Mouse (Mus musculus) CD8-positive naive resting alpha-beta T cell, adult 2 months (primary cell): ENCODE data around the gene Mdk.
A peak's percentile ranks its signal among the peaks of the same experiment; 100 is the strongest.

Experiments
- DNase-seq, 2 experiments: peaks; one replicate each; pipeline ENCODE4 v3.0.0; 2022; ENCODE audit warnings: low read depth in 2 of 2, low spot score in 2 of 2

Mdk gene

DNA sequence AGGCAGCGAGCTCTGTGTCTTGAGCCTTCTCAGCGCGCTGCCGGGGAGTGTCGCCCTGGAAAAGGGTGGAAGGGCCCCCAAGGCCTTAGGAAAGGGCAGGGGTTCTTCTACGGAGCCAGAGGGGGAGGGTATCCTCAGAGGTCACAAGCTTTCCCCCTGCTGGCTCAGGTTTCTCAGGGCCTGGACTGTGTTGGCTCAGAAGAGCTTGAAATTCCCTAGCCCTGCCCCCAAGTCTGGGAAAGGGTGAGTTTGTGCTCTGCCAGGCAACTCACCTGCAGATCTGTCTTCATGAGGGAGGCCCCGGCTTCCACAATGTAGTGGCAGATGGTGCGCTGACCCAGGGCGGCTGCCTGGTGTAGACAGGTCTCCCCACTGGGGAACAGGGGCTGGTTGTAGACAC is 1.4 kb upstream of the Mdk start:
- no peak for DNase-seq

DNA sequence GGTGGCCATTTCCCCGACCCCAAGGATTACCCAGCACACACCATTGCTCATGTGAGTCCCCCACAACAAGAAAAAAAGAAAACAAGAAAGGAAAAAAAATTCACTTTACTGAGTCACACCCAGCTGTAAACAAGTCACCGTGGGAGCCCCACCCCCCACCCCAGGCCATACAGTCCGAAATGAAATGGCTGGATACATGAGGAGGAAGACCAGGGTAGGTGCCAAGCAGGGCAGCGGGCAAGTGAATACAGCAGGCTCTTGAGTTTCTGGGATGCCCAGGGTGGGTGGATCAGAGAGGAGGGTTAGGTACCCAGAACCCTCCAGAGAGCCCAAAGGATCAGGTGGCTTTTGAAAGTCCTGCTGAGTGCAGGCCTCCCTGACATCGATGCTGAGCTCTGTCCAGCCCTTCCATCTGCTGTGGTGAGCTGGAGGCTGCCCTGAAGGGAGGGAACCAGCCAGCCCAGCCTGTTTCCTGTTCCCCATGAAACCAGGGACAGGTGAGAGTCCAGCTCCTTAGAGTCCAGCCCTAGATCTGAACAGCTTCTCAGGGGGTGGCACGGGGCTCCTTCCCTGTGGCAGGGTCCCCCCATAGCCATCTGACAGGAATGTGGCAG is 747 bp upstream of the Mdk start:
- DNase-seq = no peak

DNA sequence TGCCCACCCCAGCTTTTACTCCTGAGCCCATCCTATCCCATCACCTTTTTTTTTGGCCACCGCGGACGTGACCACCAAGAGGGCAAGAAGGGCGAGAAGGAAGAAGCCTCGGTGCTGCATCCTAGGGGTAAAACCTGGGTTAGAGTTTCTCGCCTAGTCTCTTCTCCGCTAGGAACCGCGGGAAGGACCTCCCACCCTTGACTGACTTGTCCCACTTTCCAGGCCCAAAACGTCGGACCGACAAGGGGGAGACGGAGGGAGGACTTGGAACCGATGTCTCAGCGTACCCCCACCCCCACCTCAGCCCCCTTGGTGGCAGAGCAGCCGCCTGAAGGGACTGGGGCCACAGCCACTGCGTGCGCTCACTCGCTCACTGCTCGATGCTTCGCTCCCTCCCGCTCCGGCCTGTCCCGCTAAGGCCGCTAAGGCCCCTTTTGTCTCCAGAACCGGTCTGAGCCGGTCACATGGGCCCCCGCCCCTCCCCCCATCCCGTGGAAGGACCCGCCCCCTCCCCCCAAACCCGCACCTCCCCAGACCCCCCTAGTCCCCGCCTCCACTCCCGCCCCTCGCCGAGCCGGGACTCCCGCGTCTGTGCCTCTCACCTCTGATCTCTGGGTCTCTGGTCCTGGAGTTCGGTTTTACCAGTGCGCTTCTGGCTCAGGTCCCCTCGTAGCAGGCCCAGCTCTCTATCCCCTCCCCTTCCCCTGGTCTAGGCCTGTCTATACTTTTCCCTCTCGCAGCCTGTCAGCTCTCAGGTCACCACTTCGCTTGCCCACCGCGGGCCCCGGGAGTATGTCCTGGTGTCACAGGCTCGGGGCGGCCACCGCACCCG is 553 bp downstream of the Mdk start:
- no peak for DNase-seq

DNA sequence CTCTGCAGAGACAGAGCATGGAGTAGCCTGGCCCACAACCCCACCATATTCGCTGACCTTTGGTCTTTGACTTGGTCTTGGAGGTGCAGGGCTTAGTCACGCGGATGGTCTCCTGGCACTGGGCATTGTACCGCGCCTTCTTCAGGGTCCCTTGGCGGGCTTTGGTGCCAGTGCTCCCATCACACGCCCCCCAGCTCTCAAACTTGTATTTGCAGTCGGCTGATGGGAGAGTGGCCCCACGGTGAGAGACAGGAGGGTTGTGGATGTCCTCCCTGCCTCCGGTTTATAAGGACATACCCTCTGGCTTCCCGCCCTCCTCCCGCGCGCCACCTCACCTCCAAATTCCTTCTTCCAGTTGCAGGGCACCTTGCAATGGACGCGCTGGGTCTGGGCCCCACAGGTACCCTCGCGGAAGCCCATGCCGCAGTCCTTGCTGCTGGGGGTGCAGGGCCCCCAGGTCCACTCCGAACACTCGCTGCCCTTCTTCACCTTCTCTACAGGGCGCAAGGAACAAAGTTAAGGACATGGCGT is 1.3 kb downstream of the Mdk start:
- DNase-seq = no peak

DNA sequence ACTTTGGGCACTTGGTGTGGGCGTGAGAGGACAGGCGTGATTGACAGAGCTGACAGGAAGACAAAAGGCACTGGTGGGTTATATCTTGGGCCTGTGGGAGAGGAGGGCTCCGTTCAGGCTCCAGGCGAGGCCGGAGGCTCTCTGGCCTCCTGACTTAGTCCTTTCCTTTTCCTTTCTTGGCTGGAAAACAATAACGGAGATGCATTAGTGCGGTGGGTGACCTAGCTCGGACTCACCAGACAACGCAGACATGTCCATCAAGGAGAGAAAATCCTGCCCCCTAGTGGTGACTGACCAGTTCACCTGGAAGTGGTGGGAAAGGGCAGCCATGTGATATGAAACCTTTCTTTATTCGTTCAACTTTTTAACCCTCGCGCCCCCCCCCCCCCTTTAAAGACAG is 2.2 kb downstream of the Mdk start:
- DNase-seq = peak in 1 of 2 experiments; percentile 52

DNA sequence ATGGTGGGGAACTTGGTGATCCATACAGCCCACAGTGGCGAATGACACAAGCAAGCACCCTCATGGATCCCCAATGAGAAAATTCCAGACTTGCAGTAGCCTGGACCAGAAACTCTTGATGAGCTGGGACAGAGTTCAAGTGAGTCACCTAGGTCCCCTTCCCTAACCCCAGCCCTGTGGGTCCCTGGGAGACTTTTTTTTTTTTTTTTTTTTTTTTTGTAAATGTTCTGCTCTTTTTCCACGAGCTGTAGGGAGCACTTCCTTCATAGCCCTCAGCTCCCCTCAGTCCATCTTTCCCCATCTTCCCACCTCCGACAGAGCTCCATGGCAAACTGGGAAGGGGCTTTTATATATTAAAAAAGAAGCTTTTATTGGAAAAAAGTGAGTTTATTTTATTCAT is 2.6 kb downstream of the Mdk start:
- DNase-seq = no peak

DNA sequence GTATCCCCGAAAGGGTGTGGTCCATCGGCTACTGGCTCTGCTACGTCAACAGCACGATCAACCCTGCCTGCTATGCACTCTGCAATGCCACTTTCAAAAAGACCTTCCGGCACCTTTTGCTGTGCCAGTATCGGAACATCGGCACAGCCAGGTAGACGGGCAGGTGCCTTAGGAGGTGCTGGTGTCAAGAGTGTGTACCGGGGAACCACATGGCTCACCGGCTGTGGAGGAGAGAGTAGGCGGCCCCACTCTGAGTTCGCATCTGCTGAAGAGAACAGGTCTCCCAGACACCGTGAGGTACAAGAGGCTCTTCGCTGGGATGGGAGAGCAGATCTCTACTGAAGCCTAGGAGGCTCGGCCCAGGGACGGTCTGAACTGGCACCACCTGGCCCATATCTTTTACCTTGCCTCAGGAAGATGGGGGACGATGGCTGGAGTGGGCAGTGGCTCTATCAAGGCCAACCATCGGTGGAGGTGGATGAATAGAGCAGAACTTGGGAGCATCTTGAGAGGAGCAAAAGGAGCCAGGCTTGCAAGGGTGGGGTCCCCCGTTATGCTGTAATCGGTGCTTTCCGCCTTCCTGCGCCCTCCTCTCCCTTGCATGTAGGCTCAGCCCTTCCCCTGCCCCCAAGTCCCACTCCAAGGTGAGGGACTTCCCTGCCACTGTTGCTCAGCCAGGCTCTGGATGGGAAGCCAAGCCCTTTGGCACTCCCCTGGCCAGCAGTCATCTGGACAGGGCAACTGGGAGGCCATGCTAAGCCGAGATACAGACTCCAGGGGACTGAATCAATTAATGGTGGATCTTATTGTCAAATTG is 3.4 kb downstream of the Mdk start:
- no peak for DNase-seq

DNA sequence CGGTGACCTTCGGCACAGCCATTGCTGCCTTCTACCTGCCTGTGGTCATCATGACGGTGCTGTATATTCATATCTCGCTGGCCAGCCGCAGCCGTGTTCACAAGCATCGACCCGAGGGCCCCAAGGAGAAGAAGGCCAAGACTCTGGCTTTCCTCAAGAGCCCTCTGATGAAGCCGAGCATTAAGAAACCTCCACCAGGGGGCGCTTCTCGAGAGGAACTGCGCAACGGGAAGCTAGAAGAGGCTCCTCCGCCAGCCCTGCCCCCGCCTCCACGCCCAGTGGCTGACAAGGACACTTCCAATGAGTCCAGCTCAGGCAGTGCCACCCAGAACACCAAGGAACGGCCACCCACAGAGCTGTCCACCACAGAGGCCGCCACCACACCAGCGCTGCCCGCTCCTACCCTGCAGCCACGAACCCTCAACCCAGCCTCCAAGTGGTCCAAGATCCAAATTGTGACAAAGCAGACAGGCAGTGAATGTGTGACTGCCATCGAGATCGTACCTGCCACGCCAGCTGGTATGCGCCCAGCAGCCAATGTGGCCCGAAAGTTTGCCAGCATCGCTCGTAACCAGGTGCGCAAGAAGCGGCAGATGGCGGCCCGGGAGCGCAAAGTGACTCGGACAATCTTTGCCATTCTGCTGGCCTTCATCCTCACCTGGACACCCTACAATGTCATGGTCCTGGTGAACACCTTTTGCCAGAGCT is 4.1 kb downstream of the Mdk start:
- DNase-seq = peak; percentile 68 to 81

DNA sequence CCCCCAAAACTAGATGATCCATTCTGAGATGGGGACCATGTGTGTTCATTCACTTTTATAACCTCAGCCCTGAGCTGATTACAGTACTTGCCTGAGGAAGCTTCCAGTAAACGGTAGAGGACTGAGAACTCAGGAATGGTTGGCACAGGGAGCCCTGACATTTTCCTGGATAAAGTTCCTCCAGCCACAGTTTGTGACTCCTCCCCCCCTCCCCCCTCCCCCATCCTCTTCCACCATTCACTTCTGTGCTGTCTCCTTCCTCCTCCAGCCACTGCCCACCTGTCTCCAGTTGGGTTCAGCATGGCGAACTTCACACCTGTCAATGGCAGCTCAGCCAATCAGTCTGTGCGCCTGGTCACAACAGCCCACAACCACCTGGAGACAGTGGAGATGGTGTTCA is 5.1 kb downstream of the Mdk start, which contains the start of gene Chrm4:
TSS of gene Chrm4 (plus strand) at position 301 of the 400 bp plus-strand sequence.
- no peak for DNase-seq

DNA sequence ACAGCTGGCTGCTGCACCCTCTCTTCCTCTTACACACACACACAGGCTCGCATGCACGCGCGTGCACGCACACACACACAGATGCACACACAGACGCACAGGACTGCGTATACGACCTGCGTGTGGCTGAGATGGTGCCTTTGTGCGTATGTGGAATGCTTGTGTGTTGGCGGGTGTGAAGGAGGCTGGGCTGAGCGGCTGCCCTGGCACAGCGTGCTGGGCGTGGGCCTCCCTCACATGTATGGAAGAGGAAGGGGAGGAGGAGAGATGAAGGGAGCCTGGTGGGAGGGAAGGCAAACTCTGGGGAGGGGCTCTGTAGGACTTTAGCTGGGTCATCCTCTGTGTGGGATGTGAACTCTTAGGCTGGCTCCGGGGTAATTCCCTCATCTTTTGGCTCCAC is 6.7 kb downstream of the Mdk start:
- DNase-seq = no peak

DNA sequence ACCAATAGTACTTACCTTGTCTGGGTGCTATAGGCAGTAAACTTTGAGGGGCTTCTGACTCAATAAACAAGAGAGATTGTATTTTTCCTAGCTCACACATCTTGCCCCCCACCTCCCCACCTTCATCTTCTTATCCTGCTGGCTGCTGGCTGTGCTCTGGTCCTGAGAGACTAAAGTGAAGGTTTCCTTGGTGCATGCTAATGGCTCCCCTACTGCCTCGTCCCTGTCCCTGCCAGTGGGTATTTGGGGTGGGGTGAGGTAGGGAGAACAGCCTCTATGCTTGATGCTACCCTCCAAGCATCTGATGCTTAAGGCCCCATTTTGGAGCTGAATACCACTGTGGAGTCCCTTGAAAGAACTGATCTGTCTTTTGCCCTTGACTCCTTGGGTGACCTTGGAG is 7.4 kb downstream of the Mdk start:
- DNase-seq = no peak

DNA sequence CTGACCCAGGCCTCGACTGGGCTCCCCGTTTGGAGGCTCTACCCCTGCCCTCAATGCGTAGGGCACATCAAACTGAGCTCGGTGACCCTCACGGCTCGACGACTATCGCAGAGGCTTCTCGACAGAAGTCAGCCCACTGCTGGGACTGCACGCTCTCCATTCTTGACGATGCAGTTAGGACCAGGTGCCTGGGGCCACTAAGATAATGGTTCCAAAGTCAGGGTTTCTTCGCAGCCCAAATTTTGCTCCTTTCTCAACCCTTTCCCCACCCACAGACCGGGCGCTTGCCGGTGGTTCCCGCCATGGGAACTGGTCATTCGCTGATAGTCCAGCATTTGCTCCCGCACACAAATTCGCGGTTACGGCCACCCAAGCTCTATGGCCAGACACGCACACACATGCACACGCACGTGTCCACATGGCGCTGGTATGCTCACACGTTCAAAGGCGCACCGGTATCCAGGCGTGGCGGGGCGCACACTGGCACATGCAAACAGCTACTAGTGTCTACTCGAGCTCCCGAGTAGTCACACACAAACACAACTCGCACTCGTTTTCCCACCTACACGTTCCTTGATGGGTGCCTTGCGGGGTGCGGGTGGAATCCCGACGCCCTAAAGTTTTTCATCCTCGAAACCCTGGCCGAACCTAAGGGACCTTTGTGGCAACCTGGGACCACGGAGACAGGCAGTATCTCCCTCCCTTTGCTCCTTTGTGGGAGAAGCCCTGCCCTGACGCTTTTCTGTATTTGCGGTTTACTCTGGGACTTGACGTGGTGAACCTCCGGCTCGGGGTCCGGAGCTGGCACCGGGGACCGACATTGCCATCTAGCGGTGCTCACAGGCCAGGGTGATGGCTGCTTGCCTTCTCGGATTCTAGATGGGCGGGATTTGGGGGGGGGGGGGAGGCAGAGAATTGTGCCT is 8.4 kb downstream of the Mdk start:
- peak; percentile 46 to 56 for DNase-seq

DNA sequence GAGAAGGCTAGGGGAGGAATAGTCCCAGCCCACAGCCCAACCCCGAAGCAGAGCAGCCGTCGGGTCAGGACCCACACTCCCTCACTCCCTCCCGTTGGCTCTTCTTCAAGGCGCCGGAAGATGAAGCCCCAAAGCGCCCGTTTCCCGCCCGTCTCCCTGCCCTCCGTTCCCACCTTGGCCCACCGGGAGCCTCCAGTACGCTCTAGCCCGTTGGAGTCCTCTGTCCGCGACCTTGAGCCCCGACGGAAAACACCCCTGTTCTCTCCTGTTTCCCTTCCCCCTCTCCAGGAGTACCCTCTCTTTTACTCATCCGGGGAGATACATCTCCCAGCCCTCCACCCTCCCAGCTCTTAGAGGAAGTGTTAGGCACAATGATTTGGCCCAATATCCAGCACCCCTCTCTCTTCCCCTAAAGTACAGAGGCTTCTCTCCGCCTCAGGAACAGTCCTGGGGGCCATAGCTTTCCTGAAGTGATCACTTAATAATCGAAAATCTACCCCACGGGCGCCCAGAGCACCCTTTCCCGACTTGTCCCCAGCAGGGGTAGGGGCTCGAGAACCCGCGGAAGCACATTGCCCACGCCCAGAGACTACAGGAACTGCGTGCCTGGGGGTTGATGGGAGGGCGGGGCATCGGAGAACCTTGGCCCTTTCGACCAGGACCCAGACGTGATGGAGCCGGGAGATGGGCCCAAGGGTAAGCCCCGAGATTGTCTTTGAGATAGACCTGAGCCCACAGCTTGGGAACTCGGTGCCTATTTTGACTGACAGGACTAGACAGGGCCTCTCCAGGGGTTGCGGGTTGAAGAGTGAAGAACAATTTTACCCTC is 9.3 kb downstream of the Mdk start:
- DNase-seq = no peak

DNA sequence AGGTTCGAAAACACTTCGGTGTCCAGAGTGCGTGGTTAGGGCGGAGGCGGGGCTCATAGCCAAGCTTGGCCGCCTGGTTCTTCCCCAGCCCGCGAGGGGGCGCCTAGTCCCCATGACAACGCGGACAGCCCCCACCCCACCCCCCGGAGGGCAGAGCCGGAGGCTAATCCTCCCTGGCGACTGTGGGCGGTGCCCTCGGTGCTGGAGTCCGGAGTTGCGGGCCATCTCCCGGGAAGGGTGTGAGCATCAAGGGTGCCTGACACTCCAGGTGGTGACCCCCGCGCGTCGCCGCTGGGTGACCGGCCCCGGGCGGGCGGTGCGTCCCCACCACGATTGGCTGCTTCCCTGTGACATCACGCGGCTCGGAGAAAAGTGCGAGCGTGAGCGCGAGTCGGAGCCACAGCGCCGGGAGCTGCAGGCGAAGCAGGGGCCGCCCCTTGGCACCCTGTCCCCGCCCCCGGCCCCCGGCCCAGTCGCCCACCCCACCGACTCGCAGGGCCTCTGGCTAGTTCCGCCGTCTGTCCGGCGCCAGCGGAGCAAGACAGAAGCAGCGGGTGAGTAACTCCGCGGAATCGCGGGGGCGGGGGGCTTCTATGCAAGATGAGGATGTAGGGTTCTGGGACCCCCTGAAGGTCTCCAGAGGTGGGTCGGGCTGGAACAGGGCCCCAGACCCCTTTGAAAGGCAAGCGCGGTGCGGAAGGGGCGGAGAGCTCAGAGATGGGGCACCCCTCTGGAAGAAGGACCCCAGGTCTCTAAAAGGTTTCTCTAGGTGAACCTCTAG is 10.1 kb downstream of the Mdk start:
- no peak for DNase-seq

DNA sequence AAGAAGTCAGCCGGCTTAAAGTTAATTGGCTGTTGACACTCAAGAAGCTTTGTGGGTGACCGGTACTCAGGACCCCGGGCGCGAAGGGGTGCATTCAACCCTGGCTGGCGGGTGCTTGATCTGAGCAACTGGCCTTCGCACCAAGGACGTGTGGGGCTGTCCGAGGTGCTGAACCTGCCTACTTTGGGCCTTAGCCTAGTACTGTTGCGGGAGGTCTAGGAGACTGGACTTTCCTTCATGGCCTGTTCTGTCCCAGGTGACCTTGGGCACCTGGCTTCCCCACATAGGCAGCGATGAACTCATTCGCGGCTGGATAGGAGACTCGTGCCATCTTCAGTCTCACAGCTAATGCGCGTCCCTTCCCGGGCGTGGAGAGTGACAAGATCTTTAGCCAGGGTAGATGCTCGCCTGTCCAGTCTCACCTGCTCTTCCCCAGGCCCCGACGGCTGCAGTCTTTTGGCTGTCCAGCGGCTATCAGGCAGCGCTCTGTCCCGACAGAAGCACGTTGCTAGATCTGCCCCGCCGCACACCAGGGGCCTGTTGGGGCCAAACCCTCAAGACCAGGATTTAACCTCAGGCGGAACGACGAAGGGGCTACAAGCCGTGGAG is 10.8 kb downstream of the Mdk start:
- peak; percentile 35 to 50 for DNase-seq

DNA sequence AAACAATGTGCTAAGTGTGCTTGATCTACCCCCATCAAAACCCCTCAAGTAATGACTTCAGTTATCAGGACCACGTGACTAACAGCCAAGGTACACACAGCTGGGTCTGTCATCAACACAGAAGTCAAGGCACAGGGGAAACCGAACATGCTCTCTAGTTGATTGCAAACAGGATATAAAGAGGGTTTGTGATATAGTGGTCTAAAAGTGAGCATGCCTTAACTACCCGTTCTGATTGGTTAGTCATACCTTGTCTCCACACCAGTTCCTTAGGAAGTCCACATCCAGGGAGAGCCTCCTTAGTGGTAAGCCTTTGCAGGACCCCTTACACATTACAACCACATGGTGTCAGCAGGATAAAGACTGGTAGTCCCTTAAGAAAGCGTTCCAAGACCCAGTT is 12.0 kb downstream of the Mdk start:
- DNase-seq = no peak

DNA sequence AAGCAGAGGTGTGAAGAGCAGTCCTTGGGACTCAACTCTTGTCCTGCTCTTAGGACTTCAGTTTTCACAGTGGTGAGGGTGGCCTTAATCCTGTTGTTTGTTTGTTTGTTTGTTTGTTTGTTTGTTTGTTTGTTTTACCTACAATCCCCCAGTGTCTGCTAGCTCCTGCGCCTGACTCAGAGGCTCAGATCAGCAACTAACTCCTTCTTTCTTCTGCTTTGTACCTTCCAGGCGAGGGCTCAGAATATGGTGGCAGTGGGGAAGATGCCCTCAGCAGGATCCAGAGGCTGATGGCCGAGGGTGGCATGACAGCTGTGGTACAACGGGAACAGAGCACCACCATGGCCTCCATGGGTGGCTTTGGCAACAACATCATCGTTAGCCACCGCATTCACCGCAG is 15.0 kb downstream of the Mdk start:
- no peak for DNase-seq
